Comparison of ENCODE assay signal across 28 mouse cellular contexts in the genomic region with DNA sequence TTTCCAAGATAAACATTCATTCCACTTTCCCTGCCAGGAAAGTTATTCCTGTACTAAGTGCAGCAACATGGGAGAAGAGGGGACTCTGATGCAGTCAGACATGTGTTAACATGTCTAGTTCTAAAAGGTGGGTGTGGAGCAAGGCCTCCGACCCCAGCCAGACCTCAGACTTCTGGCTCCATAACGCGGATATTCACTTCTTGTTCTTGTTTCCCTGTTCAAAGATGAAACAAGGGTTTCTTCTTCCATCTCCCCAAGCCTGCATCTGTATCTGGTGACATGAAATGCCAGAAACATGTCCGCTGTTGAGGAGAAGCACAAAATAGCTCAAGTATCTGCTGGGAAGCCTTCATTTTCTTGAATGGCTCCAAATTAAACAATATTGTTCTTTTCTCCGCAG.
DNase-seq lines count a peak whose midpoint lies in the region; ATAC-seq and TF ChIP-seq lines count a peak whose summit lies in the region.
"Had no signal": no experiment of that assay in that cellular context is flagged by ENCODE, and none has a peak within 500 bp of the region (broad histone marks: within the 10 kb centered on the region; RNA-seq: fewer than 3 reads in every experiment).

No protein-coding gene starts in this region.

- DNase-seq in lung, embryonic 14.5 days = peak; percentile 26
- DNase-seq in lung, postnatal 36 days = no peak
- DNase-seq in heart, adult 9 months (ENCODE audit: low spot score in 2 of 2) = peak; percentile 37 to 48
- DNase-seq in heart, postnatal 0 days (ENCODE audit: low spot score) = peak; percentile 42
- DNase-seq in T-cell, adult 2 months (ENCODE audit: low spot score) = no peak
- DNase-seq in cerebellum, adult 2 months = no peak
- DNase-seq: adrenal gland, postnatal 14 days; cerebellum, adult 11 months; cerebellum, postnatal 36 days; gastrocnemius, postnatal 36 days; kidney, adult 8-10 months; kidney, postnatal 14 days; lung, postnatal 14 days; midbrain, embryonic 14.5 days; right cerebral cortex, adult 18-20 months; thymus, adult 18-20 months had no signal

- H3K4me3 ChIP-seq in lung, embryonic 14.5 days (ENCODE audit: low read depth, low read length) = no peak overlapping the region
- H3K4me3 ChIP-seq in embryonic facial prominence, embryonic 15.5 days (replicated peaks) = no peak overlapping the region
- no peak overlapping the region for H3K4me3 ChIP-seq in heart, postnatal 0 days (ENCODE audit: low read depth, low read length)
- no peak overlapping the region for H3K4me3 ChIP-seq in forebrain, embryonic 15.5 days
- no peak overlapping the region for H3K4me3 ChIP-seq in cerebellum, adult 2 months (replicated peaks; ENCODE audit: insufficient read depth, low read depth, low read length)
- H3K4me3 ChIP-seq: erythroblast, embryonic 14.5 days; forebrain, embryonic 13.5 days; hindbrain, embryonic 10.5 days; left cerebral cortex, adult 2 months; megakaryocyte, embryonic 14.5 days; neural tube, embryonic 13.5 days had no signal

- WGBS in lung, embryonic 14.5 days = 61% methylated on average over 5 of the region's 5 CpGs
- 47% methylated on average over 5 of the region's 5 CpGs for WGBS in embryonic facial prominence, embryonic 15.5 days
- WGBS in heart, postnatal 0 days = 52% methylated on average over 5 of the region's 5 CpGs
- 82% methylated on average over 5 of the region's 5 CpGs for WGBS in forebrain, embryonic 15.5 days
- WGBS in cerebellum, adult 2 months = 75% methylated on average over 5 of the region's 5 CpGs

- H3K27me3 ChIP-seq in lung, embryonic 14.5 days (ENCODE audit: insufficient read depth, low read length) = no peaks in the 10 kb centered on the region
- no peaks in the 10 kb centered on the region for H3K27me3 ChIP-seq in embryonic facial prominence, embryonic 15.5 days
- no peaks in the 10 kb centered on the region for H3K27me3 ChIP-seq in heart, postnatal 0 days (ENCODE audit: control insufficient read depth, insufficient read depth, low read length)
- no peaks in the 10 kb centered on the region for H3K27me3 ChIP-seq in forebrain, embryonic 15.5 days
- no peaks in the 10 kb centered on the region for H3K27me3 ChIP-seq in cerebellum, adult 2 months (ENCODE audit: control insufficient read depth, insufficient read depth, low read length)
- H3K27me3 ChIP-seq: forebrain, embryonic 13.5 days; neural tube, embryonic 13.5 days; Patski had no signal

- no peaks in the 10 kb centered on the region for H3K9me3 ChIP-seq in lung, embryonic 14.5 days (ENCODE audit: low read depth, low read length)
- no peaks in the 10 kb centered on the region for H3K9me3 ChIP-seq in embryonic facial prominence, embryonic 15.5 days (replicated peaks)
- H3K9me3 ChIP-seq in heart, postnatal 0 days (replicated peaks; ENCODE audit: control insufficient read depth, low read length) = no peaks in the 10 kb centered on the region
- H3K9me3 ChIP-seq in forebrain, embryonic 15.5 days = no peaks in the 10 kb centered on the region
- H3K9me3 ChIP-seq: forebrain, embryonic 13.5 days; hindbrain, embryonic 10.5 days; megakaryocyte, embryonic 14.5 days; neural tube, embryonic 13.5 days had no signal

- no peak overlapping the region for H3K9ac ChIP-seq in lung, embryonic 14.5 days
- H3K9ac ChIP-seq in embryonic facial prominence, embryonic 15.5 days = no peak overlapping the region
- no peak overlapping the region for H3K9ac ChIP-seq in heart, postnatal 0 days (replicated peaks; ENCODE audit: low read depth, low read length)
- no peak overlapping the region for H3K9ac ChIP-seq in forebrain, embryonic 15.5 days (replicated peaks)
- H3K9ac ChIP-seq: forebrain, embryonic 13.5 days; liver, embryonic 14.5 days; neural tube, embryonic 13.5 days had no signal

- no peak for TF ChIP-seq EP300 in heart, postnatal 0 days (IDR thresholded peaks at IDR 0.05; ENCODE audit: low read depth)

- ATAC-seq in lung, embryonic 14.5 days (ENCODE audit: insufficient read depth) = no peak; the same call in 1 of the 2 replicates
- no peak for ATAC-seq in embryonic facial prominence, embryonic 15.5 days (ENCODE audit: insufficient number of reproducible peaks, low FRiP score, low TSS enrichment, low read depth)
- no peak for ATAC-seq in heart, postnatal 0 days (ENCODE audit: insufficient read depth, low read depth)
- no peak for ATAC-seq in forebrain, embryonic 15.5 days (replicated peaks)
- ATAC-seq: activated CD4-positive, CD25-positive, alpha-beta regulatory T cell, adult 4 months; forebrain, embryonic 13.5 days; hindbrain, postnatal 0 days; Patski had no signal

- H3K4me1 ChIP-seq in lung, embryonic 14.5 days (ENCODE audit: insufficient read depth) = peaks cover 7% of the 10 kb centered on the region; the same call in 1 of the 2 replicates
- H3K4me1 ChIP-seq in embryonic facial prominence, embryonic 15.5 days = no peaks in the 10 kb centered on the region
- H3K4me1 ChIP-seq in heart, postnatal 0 days (ENCODE audit: control insufficient read depth, insufficient read depth) = 0 out of 2 replicates have a peak, but pooled peaks cover 16% of the 10 kb centered on the region
- no peaks in the 10 kb centered on the region for H3K4me1 ChIP-seq in forebrain, embryonic 15.5 days
- no peaks in the 10 kb centered on the region for H3K4me1 ChIP-seq in cerebellum, adult 2 months (ENCODE audit: control insufficient read depth, insufficient read depth, low read length)
- H3K4me1 ChIP-seq: forebrain, embryonic 13.5 days; hindbrain, embryonic 10.5 days; neural tube, embryonic 13.5 days had no signal

- no peak for TF ChIP-seq POLR2A in cerebellum, adult 2 months (IDR thresholded peaks at IDR 0.05; ENCODE audit: borderline replicate concordance, insufficient read depth, low read length)

- no peaks in the 10 kb centered on the region for H3K36me3 ChIP-seq in lung, embryonic 14.5 days (ENCODE audit: insufficient read depth)
- H3K36me3 ChIP-seq in embryonic facial prominence, embryonic 15.5 days = no peaks in the 10 kb centered on the region
- no peaks in the 10 kb centered on the region for H3K36me3 ChIP-seq in heart, postnatal 0 days (replicated peaks; ENCODE audit: control insufficient read depth, insufficient read depth, low read length)
- no peaks in the 10 kb centered on the region for H3K36me3 ChIP-seq in forebrain, embryonic 15.5 days
- H3K36me3 ChIP-seq: hindbrain, embryonic 10.5 days; neural tube, embryonic 13.5 days had no signal

- no peak overlapping the region for H3K4me2 ChIP-seq in lung, embryonic 14.5 days
- H3K4me2 ChIP-seq in embryonic facial prominence, embryonic 15.5 days (replicated peaks) = no peak overlapping the region
- H3K4me2 ChIP-seq in heart, postnatal 0 days (ENCODE audit: low read depth, low read length) = no peak overlapping the region
- no peak overlapping the region for H3K4me2 ChIP-seq in forebrain, embryonic 15.5 days (replicated peaks)
- H3K4me2 ChIP-seq: forebrain, embryonic 13.5 days; neural tube, embryonic 13.5 days had no signal

- peak overlapping the region; percentile 63; the same call in 1 of the 2 replicates for H3K27ac ChIP-seq in lung, embryonic 14.5 days (ENCODE audit: low read depth)
- peak overlapping the region; percentile 25; the same call in 1 of the 2 replicates for H3K27ac ChIP-seq in embryonic facial prominence, embryonic 15.5 days (replicated peaks)
- H3K27ac ChIP-seq in heart, postnatal 0 days (ENCODE audit: low read depth) = peak overlapping the region; percentile 23
- H3K27ac ChIP-seq in forebrain, embryonic 15.5 days (replicated peaks) = no peak overlapping the region
- H3K27ac ChIP-seq in cerebellum, adult 2 months (ENCODE audit: insufficient read depth, low read length) = no peak overlapping the region
- H3K27ac ChIP-seq: forebrain, embryonic 13.5 days; hindbrain, embryonic 10.5 days; hindbrain, postnatal 0 days; left cerebral cortex, adult 2 months; liver, embryonic 14.5 days; neural tube, embryonic 13.5 days had no signal

- no peak for TF ChIP-seq CTCF in lung, embryonic 14.5 days (IDR thresholded peaks at IDR 0.05; ENCODE audit: low read depth)
- TF ChIP-seq CTCF in heart, postnatal 0 days (IDR thresholded peaks at IDR 0.05; ENCODE audit: low read depth) = no peak
- no peak for TF ChIP-seq CTCF in cerebellum, adult 2 months (IDR thresholded peaks at IDR 0.05; ENCODE audit: borderline replicate concordance, insufficient read depth, low read depth, low read length)

Comparison
In these comparisons a context has a peak if more than half of its experiments do, and no peak if none do; other contexts are left out.
1. DNase-seq: peak in lung, embryonic 14.5 days (single experiment), heart, adult 9 months (2 of 2) and heart, postnatal 0 days (single experiment); none in lung, postnatal 36 days (single experiment), T-cell, adult 2 months (single experiment) and cerebellum, adult 2 months (0 of 2).
2. H3K27ac ChIP-seq: peak in lung, embryonic 14.5 days (single experiment), embryonic facial prominence, embryonic 15.5 days (single experiment) and heart, postnatal 0 days (single experiment); none in forebrain, embryonic 15.5 days (single experiment) and cerebellum, adult 2 months (single experiment).